Mouse (Mus musculus): Measurements from ENCODE around the gene Ergic3. TPM values are rescaled to one million over a fixed set of nuclear protein-coding genes. Genes with fewer than 3 reads are reported as not detected.

The Ergic3 gene
- polyA plus RNA-seq, 1 experiment from 2014 or later, result 228 TPM

Other genes starting within 250 kb of the Ergic3 start
- gene Mmp24, start 232.7 kb upstream of the Ergic3 start, polyA plus RNA-seq (2015; fragmentation: Nextera tagmentation; extraction: Ambion mirVana), result 0.05 and 0.20 TPM in 2 replicates
- gene BC029722, start 188.6 kb upstream of the Ergic3 start, polyA plus RNA-seq (2015; fragmentation: Nextera tagmentation; extraction: Ambion mirVana), result 16.2 and 18.1 TPM in 2 replicates
- gene Eif6, start 181.1 kb upstream of the Ergic3 start, polyA plus RNA-seq (2015; fragmentation: Nextera tagmentation; extraction: Ambion mirVana), result 188 and 192 TPM in 2 replicates
- gene Fam83c, start 173.2 kb upstream of the Ergic3 start, polyA plus RNA-seq (2015; fragmentation: Nextera tagmentation; extraction: Ambion mirVana), result 0.42 and 0.47 TPM in 2 replicates
- 66.9 and 74.7 TPM in 2 replicates for gene Uqcc1, start 77.7 kb upstream of the Ergic3 start, polyA plus RNA-seq (2015; fragmentation: Nextera tagmentation; extraction: Ambion mirVana)
- gene Gm15557, start 67.3 kb upstream of the Ergic3 start, polyA plus RNA-seq (2015; fragmentation: Nextera tagmentation; extraction: Ambion mirVana), result 0.60 and 1.2 TPM in 2 replicates
- gene Gdf5, start 62.7 kb upstream of the Ergic3 start, polyA plus RNA-seq (2015; fragmentation: Nextera tagmentation; extraction: Ambion mirVana), result 101 and 107 TPM in 2 replicates
- 32.1 and 32.2 TPM in 2 replicates for gene Cep250, start 51.6 kb upstream of the Ergic3 start, polyA plus RNA-seq (2015; fragmentation: Nextera tagmentation; extraction: Ambion mirVana)
- 1.5 and 1.9 TPM in 2 replicates for gene 6430550D23Rik, start 68 bp upstream of the Ergic3 start, polyA plus RNA-seq (2015; fragmentation: Nextera tagmentation; extraction: Ambion mirVana)
- gene Fer1l4, start 44.9 kb downstream of the Ergic3 start, polyA plus RNA-seq (2015; fragmentation: Nextera tagmentation; extraction: Ambion mirVana), result not detected in 2 replicates
- 3.9 and 4.3 TPM in 2 replicates for gene Spag4, start 57.1 kb downstream of the Ergic3 start, polyA plus RNA-seq (2015; fragmentation: Nextera tagmentation; extraction: Ambion mirVana)
- gene Cpne1, start 103.9 kb downstream of the Ergic3 start, polyA plus RNA-seq (2015; fragmentation: Nextera tagmentation; extraction: Ambion mirVana), result 62.5 and 64.4 TPM in 2 replicates
- 28.8 and 36.8 TPM in 2 replicates for gene Rbm12, start 103.9 kb downstream of the Ergic3 start, polyA plus RNA-seq (2015; fragmentation: Nextera tagmentation; extraction: Ambion mirVana)
- gene Gm28036, start 119.0 kb downstream of the Ergic3 start, polyA plus RNA-seq (2015; fragmentation: Nextera tagmentation; extraction: Ambion mirVana), result 15.4 and 20.3 TPM in 2 replicates
- 382 and 393 TPM in 2 replicates for gene Romo1, start 136.0 kb downstream of the Ergic3 start, polyA plus RNA-seq (2015; fragmentation: Nextera tagmentation; extraction: Ambion mirVana)
- gene Nfs1, start 136.1 kb downstream of the Ergic3 start, polyA plus RNA-seq (2015; fragmentation: Nextera tagmentation; extraction: Ambion mirVana), result 36.1 and 36.6 TPM in 2 replicates
- 818 and 841 TPM in 2 replicates for gene Rbm39, start 172.2 kb downstream of the Ergic3 start, polyA plus RNA-seq (2015; fragmentation: Nextera tagmentation; extraction: Ambion mirVana)
- gene Phf20, start 188.4 kb downstream of the Ergic3 start, polyA plus RNA-seq (2015; fragmentation: Nextera tagmentation; extraction: Ambion mirVana), result 91.7 and 94.0 TPM in 2 replicates